Mouse (Mus musculus): ENCODE results near the gene Kcnma1. TPM values are rescaled to one million over a fixed set of nuclear protein-coding genes. Genes with fewer than 3 reads are reported as not detected.

Kcnma1 gene
- total RNA-seq, 2 experiments from 2014 or later = 183 to 192 TPM

- DNase-seq (ENCODE audit: low spot score in 2 of 2) = no peak
- intact Hi-C loops (cut with DNase I) = no loop called here
Measured at GRCm38 (mm10) chr14:23435861-23436260, 578.4 kb downstream of the Kcnma1 start.

DNA sequence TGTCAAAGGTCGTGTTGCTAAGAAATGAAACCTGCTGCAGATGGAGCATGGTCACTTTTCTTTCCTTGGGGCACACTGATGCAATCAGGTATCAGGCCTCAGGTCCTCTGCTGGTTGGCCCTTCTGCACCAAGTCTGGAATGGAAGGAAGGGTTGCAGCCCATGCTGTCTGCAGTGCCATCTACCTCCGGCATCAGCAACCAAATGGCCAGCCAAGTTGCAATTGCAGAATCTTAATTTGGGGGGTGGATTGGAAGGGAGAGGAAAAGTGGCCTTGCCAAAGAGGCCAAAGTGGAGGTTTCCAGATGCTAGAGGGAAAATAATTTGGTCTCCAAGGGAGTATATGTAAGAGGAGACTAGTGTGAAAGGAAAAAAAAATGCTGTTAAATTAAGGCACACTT lies 584.3 kb downstream of the Kcnma1 start:
- intact Hi-C loops (cut with DNase I) = no loop called here
- no peak for DNase-seq (ENCODE audit: low spot score in 2 of 2)

- DNase-seq (ENCODE audit: low spot score in 2 of 2) = peak in 1 of 2 experiments; percentile 37
- intact Hi-C loops (cut with DNase I) = no loop called here
Measured at GRCm38 (mm10) chr14:23429043-23429442, 585.2 kb downstream of the Kcnma1 start.

DNA sequence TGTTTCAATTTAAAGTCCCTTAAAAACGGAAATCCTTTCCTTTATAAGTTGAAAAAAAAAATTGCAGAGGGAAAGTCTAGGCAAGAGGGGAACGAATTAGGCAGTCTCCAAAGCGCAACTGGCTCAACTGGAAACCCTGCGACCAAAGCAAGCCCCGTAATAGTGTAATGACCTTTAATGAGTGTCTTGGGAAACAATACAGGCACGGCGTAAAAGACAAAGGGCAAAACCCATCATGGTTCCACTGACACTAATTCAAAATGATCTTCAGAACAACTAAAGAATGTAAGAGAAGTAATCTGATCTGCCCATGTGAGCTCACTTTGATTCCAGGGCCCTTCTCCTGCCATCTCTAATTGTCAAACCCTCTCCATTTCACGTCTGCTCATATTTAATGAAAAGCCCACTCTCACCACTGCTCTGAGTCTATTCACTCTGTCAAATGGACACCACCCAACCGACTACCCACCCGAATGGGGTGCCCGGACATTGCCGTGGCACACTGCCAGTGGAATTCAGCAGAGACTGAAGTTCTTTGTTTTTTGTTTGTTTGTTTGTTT lies 591.7 kb downstream of the Kcnma1 start:
- intact Hi-C loops (cut with DNase I) = no loop called here
- DNase-seq (ENCODE audit: low spot score in 2 of 2) = no peak

- no peak for DNase-seq (ENCODE audit: low spot score in 2 of 2)
- intact Hi-C loops (cut with DNase I) = no loop called here
Measured at GRCm38 (mm10) chr14:23418955-23419354, 595.3 kb downstream of the Kcnma1 start.

GRCm38 (mm10) chr14:23407051-23407450 lies 607.2 kb downstream of the Kcnma1 start:
- intact Hi-C loops (cut with DNase I) = loop anchor here (10.0 kb wide), 1 partner anchor 352 kb away; no protein-coding TSS in a partner anchor
- DNase-seq (ENCODE audit: low spot score in 2 of 2) = peak in 1 of 2 experiments; percentile 63

- intact Hi-C loops (cut with DNase I) = loop anchor here (10.0 kb wide), 1 partner anchor 346 kb away; no protein-coding TSS in a partner anchor
- DNase-seq (ENCODE audit: low spot score in 2 of 2) = peak; percentile 50 to 60
Measured at GRCm38 (mm10) chr14:23400777-23401469, 613.4 kb downstream of the Kcnma1 start.

GRCm38 (mm10) chr14:23397642-23398041 lies 616.6 kb downstream of the Kcnma1 start:
- DNase-seq (ENCODE audit: low spot score in 2 of 2) = no peak
- intact Hi-C loops (cut with DNase I) = no loop called here

DNA sequence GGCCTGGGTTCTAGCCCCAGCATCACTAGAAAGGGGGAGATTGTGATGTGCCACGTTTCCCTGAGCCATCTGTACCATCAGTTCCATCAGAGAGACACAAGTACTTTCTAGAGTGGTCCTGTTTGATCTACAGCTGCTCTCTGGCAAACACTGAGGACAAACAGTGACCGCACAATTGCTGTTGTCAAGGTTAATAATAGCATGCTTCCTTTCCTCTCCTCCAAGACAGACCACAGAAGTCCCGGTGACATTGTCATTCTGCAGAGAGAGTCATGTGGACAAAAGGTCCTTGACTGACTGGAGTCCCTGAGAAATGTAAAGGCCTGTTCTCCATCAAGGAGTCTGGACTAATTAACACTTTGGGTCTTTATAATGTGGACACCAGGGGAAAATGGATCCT lies 622.7 kb downstream of the Kcnma1 start:
- intact Hi-C loops (cut with DNase I) = no loop called here
- DNase-seq (ENCODE audit: low spot score in 2 of 2) = no peak

GRCm38 (mm10) chr14:23390768-23391167 lies 623.5 kb downstream of the Kcnma1 start:
- no peak for DNase-seq (ENCODE audit: low spot score in 2 of 2)
- intact Hi-C loops (cut with DNase I) = no loop called here

- intact Hi-C loops (cut with DNase I) = no loop called here
- DNase-seq (ENCODE audit: low spot score in 2 of 2) = no peak
Measured at GRCm38 (mm10) chr14:23390161-23390560, 624.1 kb downstream of the Kcnma1 start.

GRCm38 (mm10) chr14:23386786-23387185 lies 627.5 kb downstream of the Kcnma1 start:
- intact Hi-C loops (cut with DNase I) = no loop called here
- no peak for DNase-seq (ENCODE audit: low spot score in 2 of 2)

GRCm38 (mm10) chr14:23385776-23386608 lies 628.3 kb downstream of the Kcnma1 start:
- intact Hi-C loops (cut with DNase I) = no loop called here
- DNase-seq (ENCODE audit: low spot score in 2 of 2) = no peak

GRCm38 (mm10) chr14:23378351-23379087 lies 635.8 kb downstream of the Kcnma1 start:
- intact Hi-C loops (cut with DNase I) = no loop called here
- DNase-seq (ENCODE audit: low spot score in 2 of 2) = no peak

DNA sequence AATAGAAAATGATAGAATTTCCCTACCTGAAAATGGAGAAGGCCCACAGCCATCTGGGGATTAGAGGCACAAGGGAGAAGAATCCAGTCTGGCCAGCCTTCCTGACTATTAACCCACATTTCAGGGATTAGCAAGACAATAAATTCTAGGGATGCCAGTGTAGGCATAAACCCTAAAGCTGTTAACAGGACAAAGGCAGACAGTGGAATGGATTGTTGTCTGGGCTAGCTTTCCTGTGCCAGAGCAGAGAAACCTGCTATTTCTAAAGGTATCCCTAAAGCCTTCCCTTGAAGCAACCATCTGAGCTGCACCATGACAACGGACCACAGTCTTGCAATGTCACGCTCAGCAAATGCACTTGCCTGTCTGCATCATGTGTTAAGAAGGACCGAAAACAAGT lies 642.3 kb downstream of the Kcnma1 start:
- intact Hi-C loops (cut with DNase I) = no loop called here
- no peak for DNase-seq (ENCODE audit: low spot score in 2 of 2)

- no peak for DNase-seq (ENCODE audit: low spot score in 2 of 2)
- intact Hi-C loops (cut with DNase I) = no loop called here
Measured at GRCm38 (mm10) chr14:23360491-23360995, 653.7 kb downstream of the Kcnma1 start.

- intact Hi-C loops (cut with DNase I) = no loop called here
- DNase-seq (ENCODE audit: low spot score in 2 of 2) = no peak
Measured at GRCm38 (mm10) chr14:23358776-23359175, 655.5 kb downstream of the Kcnma1 start.

GRCm38 (mm10) chr14:23357529-23358278 lies 656.6 kb downstream of the Kcnma1 start:
- DNase-seq (ENCODE audit: low spot score in 2 of 2) = no peak
- intact Hi-C loops (cut with DNase I) = no loop called here

DNA sequence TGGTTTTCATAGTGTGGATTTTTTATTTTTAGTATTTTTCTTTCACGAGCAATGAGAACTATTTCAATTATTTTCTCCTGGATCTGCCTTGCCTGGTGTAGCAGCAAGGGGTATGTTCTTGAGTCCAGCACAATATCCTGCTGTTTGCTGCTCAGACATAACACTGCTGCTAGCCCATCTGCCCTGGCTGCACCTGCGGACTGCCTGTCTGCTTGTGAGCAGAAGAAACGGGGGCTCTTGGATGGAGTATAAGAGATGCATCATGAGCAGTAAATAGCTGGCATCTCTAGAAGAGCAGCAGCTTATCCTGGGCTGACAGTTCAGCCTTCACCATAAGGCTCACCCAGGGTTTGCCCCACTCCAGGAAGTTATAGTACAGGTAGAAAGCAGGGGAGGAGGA lies 687.5 kb downstream of the Kcnma1 start:
- DNase-seq (ENCODE audit: low spot score in 2 of 2) = no peak
- intact Hi-C loops (cut with DNase I) = no loop called here

All from left cerebral cortex, postnatal 25 days (tissue).